Mouse (Mus musculus) bone marrow, adult 2 months (tissue): ENCODE measurements around the gene Itga9. TPM values are rescaled to one million over a fixed set of nuclear protein-coding genes. Genes with fewer than 3 reads are reported as not detected.
"Not testable (repeated sequence)": the region's sequence is repeated elsewhere in the genome, so short reads cannot be mapped to it uniquely, and the experiment has no call there.

Experiments
- H3K27ac ChIP-seq: fragments of 200-500 bp; 2 replicates; pipeline ENCODE4 v1.5.1; 2012; ENCODE audit warnings: low read depth, mild to moderate bottlenecking, control low read depth, inconsistent platforms, low read length; ENCODE audit not compliant: control insufficient read depth, poor library complexity, insufficient read depth
- H3K4me1 ChIP-seq: fragments of 200-500 bp; 2 replicates; pipeline ENCODE4 v1.6.1; 2011; ENCODE audit warnings: low read length; ENCODE audit not compliant: control insufficient read depth, insufficient read depth
- H3K4me3 ChIP-seq: fragments of 200-500 bp; replicated peaks from 2 replicates; pipeline ENCODE3; 2011; ENCODE audit warnings: mild to moderate bottlenecking, low read depth, low read length, control low read depth; ENCODE audit not compliant: control insufficient read depth
- CTCF ChIP-seq: fragments of 200-500 bp; IDR thresholded peaks from 2 replicates; pipeline ENCODE4 v1.5.1; 2011; ENCODE audit warnings: low read length, control low read depth; ENCODE audit not compliant: control insufficient read depth, insufficient read depth
- POLR2A ChIP-seq: fragments of 200-500 bp; IDR thresholded peaks from 2 replicates; pipeline ENCODE4 v1.6.1; 2011; ENCODE audit warnings: low read depth, mild to moderate bottlenecking, control low read depth, low read length, borderline replicate concordance; ENCODE audit not compliant: control insufficient read depth
- WGBS: fragments of 180-500 bp; shearing (Covaris S2); methylation state at CpG from one replicate; pipeline ENCODE4 v1.1.7; 2018; 5-methylcytosine and 5-hydroxymethylcytosine counted together
- polyA plus RNA-seq: library from polyadenylated mRNA; stranded (reverse); fragments of >200 nt; gene quantifications from 2 replicates; pipeline ENCODE4 v1.2.4, GENCODE M21; 2011; ENCODE audit warnings: low replicate concordance; ENCODE audit not compliant: missing spikeins, insufficient read depth, insufficient read length

Itga9 gene
- polyA plus RNA-seq, 1 experiment = 12.0 TPM

- WGBS = 85% methylated on average over 8 of the region's 8 CpGs
- Histone ChIP-seq H3K4me1 (no peaks in the 10 kb centered on the region), H3K27ac (no peak overlapping the region), H3K4me3 (no peak overlapping the region)
- no peak for TF ChIP-seq POLR2A
- no peak for TF ChIP-seq CTCF
These were observed 13.0 kb upstream of the Itga9 start for GRCm38 (mm10) chr9:118593443-118593842.

GRCm38 (mm10) chr9:118596767-118597166, 9.7 kb upstream of the Itga9 start:
- 87% methylated on average over 7 of the region's 7 CpGs for WGBS
- no peaks in the 10 kb centered on the region for H3K4me1 ChIP-seq
- TF ChIP-seq POLR2A (no peak), CTCF (no peak)
- no peak overlapping the region for H3K4me3 ChIP-seq
- no peak overlapping the region for H3K27ac ChIP-seq

- not testable (repeated sequence) for H3K27ac ChIP-seq, H3K4me3 ChIP-seq, H3K4me1 ChIP-seq
- 77% methylated on average over 3 of the region's 3 CpGs for WGBS
These were observed 6.1 kb upstream of the Itga9 start for GRCm38 (mm10) chr9:118600393-118600792.

- H3K4me1 ChIP-seq = no peaks in the 10 kb centered on the region; the same call in 1 of the 2 replicates
- TF ChIP-seq POLR2A (no peak), CTCF (no peak)
- no peak overlapping the region for H3K27ac ChIP-seq
- WGBS = 80% methylated on average over 5 of the region's 5 CpGs
- H3K4me3 ChIP-seq = no peak overlapping the region
These were observed 3.9 kb upstream of the Itga9 start for GRCm38 (mm10) chr9:118602576-118602975.

- no peak for TF ChIP-seq CTCF
- TF ChIP-seq POLR2A = no peak
- H3K4me1 ChIP-seq = no peaks in the 10 kb centered on the region; the same call in 1 of the 2 replicates
- H3K4me3 ChIP-seq = peak overlapping the region; percentile 47
- no peak overlapping the region; the same call in 1 of the 2 replicates for H3K27ac ChIP-seq
- 1% methylated on average over 68 of the region's 68 CpGs for WGBS
These were observed 404 bp downstream of the Itga9 start for GRCm38 (mm10) chr9:118606817-118607371.

GRCm38 (mm10) chr9:118607701-118608401, 1.4 kb downstream of the Itga9 start:
- WGBS = 81% methylated on average over 16 of the region's 16 CpGs
- Histone ChIP-seq H3K4me1 (no peaks in the 10 kb centered on the region; the same call in 1 of the 2 replicates), H3K27ac (no peak overlapping the region), H3K4me3 (no peak overlapping the region)
- no peak for TF ChIP-seq CTCF
- TF ChIP-seq POLR2A = no peak

GRCm38 (mm10) chr9:118608556-118608955, 2.1 kb downstream of the Itga9 start:
- no peak overlapping the region for H3K27ac ChIP-seq
- TF ChIP-seq CTCF (no peak), POLR2A (no peak)
- H3K4me1 ChIP-seq = no peaks in the 10 kb centered on the region; the same call in 1 of the 2 replicates
- H3K4me3 ChIP-seq = no peak overlapping the region
- WGBS = 73% methylated on average over 4 of the region's 4 CpGs

- no peak overlapping the region for H3K4me3 ChIP-seq
- WGBS = 42% methylated on average over 10 of the region's 10 CpGs
- TF ChIP-seq CTCF (no peak), POLR2A (no peak)
- no peak overlapping the region for H3K27ac ChIP-seq
- no peaks in the 10 kb centered on the region; the same call in 1 of the 2 replicates for H3K4me1 ChIP-seq
These were observed 3.6 kb downstream of the Itga9 start for GRCm38 (mm10) chr9:118610060-118610459.

GRCm38 (mm10) chr9:118611111-118611541, 4.6 kb downstream of the Itga9 start:
- Histone ChIP-seq H3K4me1 (no peaks in the 10 kb centered on the region; the same call in 1 of the 2 replicates), H3K27ac (no peak overlapping the region), H3K4me3 (no peak overlapping the region)
- TF ChIP-seq CTCF = no peak
- TF ChIP-seq POLR2A = no peak
- WGBS = 2% methylated on average over 14 of the region's 14 CpGs
